Mouse (Mus musculus): ENCODE measurements around the gene Bcl2a1d. TPM values are rescaled to one million over a fixed set of nuclear protein-coding genes. Genes with fewer than 3 reads are reported as not detected.

Gene Bcl2a1d
- polyA plus RNA-seq (2017; shearing (Covaris generic)), result 100 to 1,000 TPM in 1 of 2 experiments, 10 to 100 TPM in 1; 65.0 to 122 TPM

GRCm38 (mm10) chr9:88731728-88732127, at the start of gene Bcl2a1d:
Bcl2a1d (minus strand) TSS chr9:88731914.

GRCm38 (mm10) chr9:88719989-88720537, 11.7 kb downstream of the Bcl2a1d start, which contains the start of gene Mthfsl:
Mthfsl (minus strand) TSS chr9:88720296.

Other genes starting within 250 kb of the Bcl2a1d start
- gene Syncrip, start 249.3 kb downstream of the Bcl2a1d start, polyA plus RNA-seq (2017; shearing (Covaris generic)), result 100 to 1,000 TPM in 1 of 2 experiments, 10 to 100 TPM in 1; 74.6 to 105 TPM
- gene Zfp949, start 183.9 kb downstream of the Bcl2a1d start, polyA plus RNA-seq (2017; shearing (Covaris generic)), result 10 to 100 TPM; 12.4 to 20.5 TPM
- under 1 TPM in 1 of 2 experiments, not detected in 1; 0.33 TPM for gene Trim43a, start 151.0 kb downstream of the Bcl2a1d start, polyA plus RNA-seq (2017; shearing (Covaris generic))
- gene Mthfsl, start 11.6 kb downstream of the Bcl2a1d start, polyA plus RNA-seq (2017; shearing (Covaris generic)), result 100 to 1,000 TPM; 103 to 106 TPM
- gene Trim43c, start 107.2 kb upstream of the Bcl2a1d start, polyA plus RNA-seq (2017; shearing (Covaris generic)), result under 1 TPM in 1 of 2 experiments, not detected in 1; 0.18 TPM
- gene Bcl2a1a, start 225.0 kb upstream of the Bcl2a1d start, polyA plus RNA-seq (2017; shearing (Covaris generic)), result 1 to 10 TPM in 1 of 2 experiments, under 1 TPM in 1; 0.25 to 8.4 TPM